In the genomic region with DNA sequence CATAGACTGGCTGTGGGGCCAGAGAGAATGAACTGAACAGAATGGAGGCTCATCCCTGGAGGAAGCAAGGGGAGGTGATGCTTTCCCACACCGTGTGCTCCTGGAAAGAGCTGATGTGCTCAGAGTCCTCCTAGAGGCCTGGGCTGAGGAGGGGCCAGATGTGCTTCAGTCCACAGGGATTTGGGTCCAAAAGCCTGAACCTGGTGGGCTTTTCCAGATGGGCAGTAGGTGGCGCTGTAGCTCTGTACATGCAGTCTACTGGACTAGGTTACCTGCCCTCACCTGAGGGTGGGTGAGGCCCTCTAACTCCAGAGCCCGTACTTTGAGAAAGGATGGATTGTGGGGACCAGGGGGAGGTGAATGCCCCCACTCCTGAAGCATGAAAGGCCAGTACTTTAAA, we compare ENCODE assay signal across 9 mouse cellular contexts. TPM values are rescaled to one million over a fixed set of nuclear protein-coding genes. Genes with fewer than 3 reads are reported as not detected.
DNase-seq lines count a peak whose midpoint lies in the region; ATAC-seq lines count a peak whose summit lies in the region.
"Had no signal": no experiment of that assay in that cellular context is flagged by ENCODE, and none has a peak within 500 bp of the region (broad histone marks: within the 10 kb centered on the region; RNA-seq: fewer than 3 reads in every experiment).

No protein-coding gene starts in this region.

- peak; percentile 53 for DNase-seq in forebrain, embryonic 10.5 days (ENCODE audit: extremely low spot score, low spot score)
- peak; percentile 53 for DNase-seq in adrenal gland, adult 2 months
- DNase-seq in embryo, embryonic 10.5 days (ENCODE audit: low spot score): peak; percentile 79
- DNase-seq in heart, postnatal 14 days: peak; percentile 69 to 79
- DNase-seq in layer of hippocampus, postnatal 10 days (ENCODE audit: low spot score in 2 of 2): peak; percentile 64 to 72
- peak; percentile 77 for DNase-seq in mesoderm, embryonic 11.5 days (ENCODE audit: low read depth, low spot score)

- no peaks in the 10 kb centered on the region for H3K9me3 ChIP-seq in forebrain, embryonic 10.5 days
- H3K9me3 ChIP-seq in forebrain, embryonic 12.5 days: no peaks in the 10 kb centered on the region
- H3K9me3 ChIP-seq in stomach, embryonic 16.5 days (replicated peaks; ENCODE audit: control insufficient read depth, low read length): no peaks in the 10 kb centered on the region
- H3K9me3 ChIP-seq: limb, embryonic 12.5 days had no signal

- no peak overlapping the region for H3K4me3 ChIP-seq in forebrain, embryonic 10.5 days
- H3K4me3 ChIP-seq in forebrain, embryonic 12.5 days (replicated peaks): no peak overlapping the region
- no peak overlapping the region for H3K4me3 ChIP-seq in stomach, embryonic 16.5 days (replicated peaks; ENCODE audit: low read length)
- H3K4me3 ChIP-seq: limb, embryonic 12.5 days had no signal

- no peak overlapping the region for H3K9ac ChIP-seq in forebrain, embryonic 12.5 days
- H3K9ac ChIP-seq in stomach, embryonic 16.5 days (ENCODE audit: low read length): no peak overlapping the region
- H3K9ac ChIP-seq: limb, embryonic 12.5 days had no signal

- intact Hi-C loops in heart, postnatal 14 days (cut with DNase I): loop anchor here (1.0 to 5.0 kb wide), 3 partner anchors 36 to 334 kb away; no protein-coding TSS in a partner anchor

- H3K27ac ChIP-seq in forebrain, embryonic 10.5 days: no peak overlapping the region
- H3K27ac ChIP-seq in forebrain, embryonic 12.5 days: no peak overlapping the region
- no peak overlapping the region for H3K27ac ChIP-seq in stomach, embryonic 16.5 days (ENCODE audit: low read length)
- H3K27ac ChIP-seq: limb, embryonic 12.5 days had no signal

- no peaks in the 10 kb centered on the region for H3K36me3 ChIP-seq in forebrain, embryonic 10.5 days (replicated peaks)
- H3K36me3 ChIP-seq in forebrain, embryonic 12.5 days (replicated peaks): no peaks in the 10 kb centered on the region
- no peaks in the 10 kb centered on the region for H3K36me3 ChIP-seq in stomach, embryonic 16.5 days (ENCODE audit: control insufficient read depth, insufficient read depth, low read length)
- H3K36me3 ChIP-seq: limb, embryonic 12.5 days had no signal

- peaks cover 19% of the 10 kb centered on the region for H3K4me1 ChIP-seq in forebrain, embryonic 10.5 days
- peaks cover 9% of the 10 kb centered on the region; the same call in 1 of the 2 replicates for H3K4me1 ChIP-seq in forebrain, embryonic 12.5 days
- H3K4me1 ChIP-seq in stomach, embryonic 16.5 days (ENCODE audit: control insufficient read depth, insufficient read depth, low read length): no peaks in the 10 kb centered on the region

- no peak overlapping the region for H3K4me2 ChIP-seq in forebrain, embryonic 12.5 days
- no peak overlapping the region for H3K4me2 ChIP-seq in stomach, embryonic 16.5 days (ENCODE audit: low read depth, low read length)
- H3K4me2 ChIP-seq: limb, embryonic 12.5 days had no signal

- WGBS in forebrain, embryonic 10.5 days: 7% methylated on average over 3 of the region's 3 CpGs
- WGBS in forebrain, embryonic 12.5 days: 4% methylated on average over 3 of the region's 3 CpGs
- WGBS in stomach, embryonic 16.5 days: 1% methylated on average over 3 of the region's 3 CpGs

- no peak for ATAC-seq in forebrain, embryonic 12.5 days (ENCODE audit: low FRiP score)
- peak; percentile 44; the same call in 1 of the 2 replicates for ATAC-seq in stomach, embryonic 16.5 days (ENCODE audit: insufficient read depth, low FRiP score)

- H3K27me3 ChIP-seq in forebrain, embryonic 10.5 days (ENCODE audit: poor library complexity, severe bottlenecking): peaks cover 9% of the 10 kb centered on the region
- H3K27me3 ChIP-seq in forebrain, embryonic 12.5 days: 0 out of 2 replicates have a peak, but pooled peaks cover 18% of the 10 kb centered on the region
- H3K27me3 ChIP-seq in stomach, embryonic 16.5 days (ENCODE audit: control insufficient read depth, insufficient read depth, low read length): no peaks in the 10 kb centered on the region

RNA-seq across cellular contexts. Expression of a gene that starts 40.4 kb away (rescaled TPM):
- 58.1 and 58.2 TPM in 2 replicates for polyA plus RNA-seq in forebrain, embryonic 10.5 days (2016; fragmentation: Nextera tagmentation; extraction: Ambion mirVana)
- polyA plus RNA-seq in forebrain, embryonic 12.5 days (2016; fragmentation: Nextera tagmentation; extraction: Ambion mirVana): 72.6 and 76.1 TPM in 2 replicates
- 10 to 100 TPM; 58.6 to 77.4 TPM for total RNA-seq in adrenal gland, adult 2 months (2021)
- 5.5 and 7.0 TPM in 2 replicates for polyA plus RNA-seq in adrenal gland, adult 2 months (2012; rRNA removed)
- total RNA-seq in heart, postnatal 14 days (2021): 10 to 100 TPM; 60.5 to 70.9 TPM
- 10 to 100 TPM; 78.8 to 81.9 TPM for total RNA-seq in layer of hippocampus, postnatal 10 days (2021)
- 41.0 and 42.9 TPM in 2 replicates for polyA plus RNA-seq in stomach, embryonic 16.5 days (2015; fragmentation: Nextera tagmentation; extraction: Ambion mirVana)
